Mouse (Mus musculus) embryonic facial prominence, embryonic 15.5 days (tissue): Measurements from ENCODE around the gene Tac4. TPM values are rescaled to one million over a fixed set of nuclear protein-coding genes. Genes with fewer than 3 reads are reported as not detected.

ENCODE experiments used
- polyA plus RNA-seq: library from polyadenylated mRNA; unstranded; fragments of >200 nt; fragmentation: Nextera tagmentation; extraction: Ambion mirVana; gene quantifications from 2 replicates; pipeline ENCODE4 v1.2.1, GENCODE M21; 2015

Tac4 gene
- polyA plus RNA-seq, 1 experiment from 2014 or later: 0.21 TPM

Other genes with a start within 250 kb of the Tac4 start
- 33.7 and 41.8 TPM in 2 replicates for gene Pdk2, start 220.2 kb upstream of the Tac4 start, polyA plus RNA-seq
- 9.5 and 11.3 TPM in 2 replicates for gene Itga3, start 184.7 kb upstream of the Tac4 start, polyA plus RNA-seq
- 35.6 and 36.6 TPM in 2 replicates for gene Dlx3, start 141.4 kb upstream of the Tac4 start, polyA plus RNA-seq
- gene Dlx4, start 115.3 kb upstream of the Tac4 start, polyA plus RNA-seq: 5.7 and 6.5 TPM in 2 replicates
- 60.6 and 70.0 TPM in 2 replicates for gene Kat7, start 48.7 kb downstream of the Tac4 start, polyA plus RNA-seq
- gene Fam117a, start 75.5 kb downstream of the Tac4 start, polyA plus RNA-seq: 15.5 and 17.0 TPM in 2 replicates
- gene Slc35b1, start 123.2 kb downstream of the Tac4 start, polyA plus RNA-seq: 100 TPM in 2 replicates
- gene Spop, start 152.6 kb downstream of the Tac4 start, polyA plus RNA-seq: 172 and 189 TPM in 2 replicates